Mouse (Mus musculus): ENCODE measurements at regions not wholly inside any gene's neighbourhood (a gene's known extent, or its start where the extent isn't known, plus 50 kb on each side); places are given as distances from the start of the nearest gene placed in this dataset.

DNA sequence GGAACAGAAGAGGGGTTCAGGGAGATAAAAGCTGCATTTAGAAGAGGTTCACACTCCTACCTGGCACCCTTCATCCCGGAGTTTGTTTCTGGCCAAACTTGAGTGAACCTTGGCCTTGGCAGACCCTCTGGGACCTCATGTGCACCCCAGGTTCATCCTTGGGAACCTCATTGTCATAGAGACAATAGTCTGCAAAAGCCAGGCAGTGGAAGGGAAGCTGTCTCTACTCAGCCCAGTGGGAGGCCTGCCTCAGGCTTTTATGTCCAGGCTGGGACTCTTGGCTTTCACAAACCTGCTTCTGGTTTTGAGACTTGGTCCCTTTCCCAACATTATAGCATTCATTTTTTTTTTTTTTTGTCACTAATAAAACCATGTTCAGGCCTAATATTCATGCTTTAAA, 80.3 kb upstream of the Ctbp2 start:
- TF ChIP-seq POLR2A (IDR thresholded peaks at IDR 0.05; ENCODE audit: insufficient read length, low read depth), result no peak
- no peak for TF ChIP-seq TCF12 (IDR thresholded peaks at IDR 0.05; ENCODE audit: insufficient read depth, poor library complexity, severe bottlenecking)
- TF ChIP-seq REST (IDR thresholded peaks at IDR 0.05; ENCODE audit: insufficient read depth, insufficient read length), result no peak
- TF ChIP-seq E2F4 (IDR thresholded peaks at IDR 0.05; ENCODE audit: insufficient read depth), result no peak
- Histone ChIP-seq H3K4me3 (no peak overlapping the region), H3K27me3 (ENCODE audit: control insufficient read depth, insufficient read depth, insufficient read length) (peaks cover 23% of the 10 kb centered on the region), H3K79me2 (ENCODE audit: control insufficient read depth, insufficient read depth) (no peaks in the 10 kb centered on the region), H3K36me3 (ENCODE audit: control insufficient read depth, insufficient read depth) (no peaks in the 10 kb centered on the region), H3K4me2 (ENCODE audit: low read depth) (no peak overlapping the region), H3ac (ENCODE audit: control insufficient read depth, insufficient read length) (no peak overlapping the region)

DNA sequence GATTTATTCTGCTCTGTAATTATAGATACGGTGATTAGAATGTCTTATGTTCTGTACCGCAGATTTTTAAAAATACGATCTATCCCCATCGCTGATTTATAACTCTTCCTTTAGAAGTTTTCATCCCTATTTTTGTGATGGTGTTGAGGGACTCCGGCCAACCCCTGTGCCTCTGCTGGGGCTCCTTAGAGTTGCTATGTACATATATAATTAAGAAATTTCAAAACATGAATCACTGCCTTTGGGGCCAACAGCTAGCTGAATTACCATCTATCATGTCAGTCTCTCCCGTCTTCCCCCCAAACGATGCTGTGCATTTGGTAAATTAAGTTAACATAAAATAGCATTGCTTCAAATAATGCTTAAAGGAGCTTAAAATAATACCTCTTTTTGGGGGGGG, 79.8 kb upstream of the Ctbp2 start:
- TF ChIP-seq CEBPB (IDR thresholded peaks at IDR 0.05; ENCODE audit: insufficient read depth, poor library complexity, severe bottlenecking), result no peak
- no peak for TF ChIP-seq MYOD1 (IDR thresholded peaks at IDR 0.05; ENCODE audit: control insufficient read depth in 1 of 3, insufficient read length in 2 of 3, low read depth in 2 of 3)
- TF ChIP-seq POLR2AphosphoS2 (IDR thresholded peaks at IDR 0.05; ENCODE audit: insufficient read length, low read depth), result no peak
- TF ChIP-seq TCF12 (IDR thresholded peaks at IDR 0.05; ENCODE audit: insufficient read depth, poor library complexity, severe bottlenecking), result no peak
- TF ChIP-seq MYOG (IDR thresholded peaks at IDR 0.05; ENCODE audit: control insufficient read depth in 1 of 3, insufficient read depth in 1 of 3, insufficient read length in 2 of 3, low read depth in 2 of 3), result no peak
- no peak for TF ChIP-seq SRF (IDR thresholded peaks at IDR 0.05; ENCODE audit: control insufficient read depth, insufficient read length, low read depth)
- TF ChIP-seq MAX (IDR thresholded peaks at IDR 0.05; ENCODE audit: low read depth), result no peak
- no peak for TF ChIP-seq E2F4 (IDR thresholded peaks at IDR 0.05; ENCODE audit: insufficient read depth)
- no peak for TF ChIP-seq USF1 (IDR thresholded peaks at IDR 0.05; ENCODE audit: low read depth)
- TF ChIP-seq POLR2A (IDR thresholded peaks at IDR 0.05; ENCODE audit: insufficient read length, low read depth), result no peak
- no peak for TF ChIP-seq TCF3 (IDR thresholded peaks at IDR 0.05; ENCODE audit: insufficient read length, low read depth)
- no peak for TF ChIP-seq REST (IDR thresholded peaks at IDR 0.05; ENCODE audit: insufficient read depth, insufficient read length)
- H3K4me2 ChIP-seq (ENCODE audit: low read depth), result no peak overlapping the region
- no peak overlapping the region for H3K4me3 ChIP-seq
- no peaks in the 10 kb centered on the region for H3K79me2 ChIP-seq (ENCODE audit: control insufficient read depth, insufficient read depth)
- no peak overlapping the region for H3ac ChIP-seq (ENCODE audit: control insufficient read depth, insufficient read length)
- H3K27me3 ChIP-seq (ENCODE audit: control insufficient read depth, insufficient read depth, insufficient read length), result peaks cover 25% of the 10 kb centered on the region
- H3K36me3 ChIP-seq (ENCODE audit: control insufficient read depth, insufficient read depth), result no peaks in the 10 kb centered on the region

GRCm38 (mm10) chr7:133202092-133202880, 78.1 kb upstream of the Ctbp2 start:
- no peak overlapping the region for H3ac ChIP-seq (ENCODE audit: control insufficient read depth, insufficient read length)
- H3K4me2 ChIP-seq (ENCODE audit: low read depth), result no peak overlapping the region
- TF ChIP-seq E2F4 (IDR thresholded peaks at IDR 0.05; ENCODE audit: insufficient read depth) (no peak), MYOD1 (IDR thresholded peaks at IDR 0.05; ENCODE audit: control insufficient read depth in 1 of 3, insufficient read length in 2 of 3, low read depth in 2 of 3) (no peak)
- H3K4me3 ChIP-seq, result no peak overlapping the region
- H3K79me2 ChIP-seq (ENCODE audit: control insufficient read depth, insufficient read depth), result no peaks in the 10 kb centered on the region
- peaks cover 31% of the 10 kb centered on the region for H3K27me3 ChIP-seq (ENCODE audit: control insufficient read depth, insufficient read depth, insufficient read length)
- H3K36me3 ChIP-seq (ENCODE audit: control insufficient read depth, insufficient read depth), result no peaks in the 10 kb centered on the region

- Histone ChIP-seq H3K4me3 (no peak overlapping the region), H3ac (ENCODE audit: control insufficient read depth, insufficient read length) (no peak overlapping the region), H3K36me3 (ENCODE audit: control insufficient read depth, insufficient read depth) (no peaks in the 10 kb centered on the region), H3K27me3 (ENCODE audit: control insufficient read depth, insufficient read depth, insufficient read length) (peaks cover 38% of the 10 kb centered on the region), H3K4me2 (ENCODE audit: low read depth) (no peak overlapping the region), H3K79me2 (ENCODE audit: control insufficient read depth, insufficient read depth) (no peaks in the 10 kb centered on the region)
- TF ChIP-seq POLR2A (IDR thresholded peaks at IDR 0.05; ENCODE audit: insufficient read length, low read depth), result no peak
Measured at GRCm38 (mm10) chr7:133199046-133199445, 74.9 kb upstream of the Ctbp2 start.

DNA sequence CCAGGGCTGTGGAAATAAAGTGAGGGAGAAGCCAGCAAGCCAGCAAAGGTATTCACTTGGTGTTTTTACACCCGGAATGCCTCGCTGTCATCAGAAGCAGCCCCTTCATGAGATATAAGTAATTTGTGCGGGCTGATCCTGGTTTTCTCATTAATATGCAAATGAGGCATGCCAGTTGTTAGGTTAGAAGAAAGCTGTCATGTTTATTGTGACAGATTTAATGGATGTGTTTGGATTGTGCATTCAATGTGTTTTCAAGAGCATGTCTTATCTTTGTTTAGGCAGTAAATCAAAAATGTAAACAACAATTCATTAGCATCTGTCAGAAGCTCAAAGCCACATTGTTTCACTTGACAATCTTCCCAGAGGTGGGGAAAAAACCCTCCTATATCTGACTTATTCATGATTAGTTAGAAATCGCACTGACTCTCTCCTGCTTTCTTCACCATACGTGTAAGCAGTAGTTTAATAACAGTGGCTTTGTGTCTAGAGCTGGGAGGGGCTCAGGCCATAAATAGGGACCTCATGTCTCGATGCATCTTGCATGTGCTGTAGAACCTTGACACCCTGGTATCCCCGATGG, 65.8 kb upstream of the Ctbp2 start:
- Histone ChIP-seq H3K4me2 (ENCODE audit: low read depth) (no peak overlapping the region), H3ac (ENCODE audit: control insufficient read depth, insufficient read length) (no peak overlapping the region), H3K27me3 (ENCODE audit: control insufficient read depth, insufficient read depth, insufficient read length) (peaks cover 20% of the 10 kb centered on the region), H3K79me2 (ENCODE audit: control insufficient read depth, insufficient read depth) (no peaks in the 10 kb centered on the region), H3K36me3 (ENCODE audit: control insufficient read depth, insufficient read depth) (no peaks in the 10 kb centered on the region), H3K4me3 (no peak overlapping the region)
- TF ChIP-seq MYOG (IDR thresholded peaks at IDR 0.05; ENCODE audit: control insufficient read depth in 1 of 3, insufficient read depth in 1 of 3, insufficient read length in 2 of 3, low read depth in 2 of 3) (no peak), USF1 (IDR thresholded peaks at IDR 0.05; ENCODE audit: low read depth) (no peak), TCF12 (IDR thresholded peaks at IDR 0.05; ENCODE audit: insufficient read depth, poor library complexity, severe bottlenecking) (no peak), REST (IDR thresholded peaks at IDR 0.05; ENCODE audit: insufficient read depth, insufficient read length) (no peak), E2F4 (IDR thresholded peaks at IDR 0.05; ENCODE audit: insufficient read depth) (no peak), SRF (IDR thresholded peaks at IDR 0.05; ENCODE audit: control insufficient read depth, insufficient read length, low read depth) (no peak), POLR2A (IDR thresholded peaks at IDR 0.05; ENCODE audit: insufficient read length, low read depth) (no peak), CEBPB (IDR thresholded peaks at IDR 0.05; ENCODE audit: insufficient read depth, poor library complexity, severe bottlenecking) (no peak), POLR2AphosphoS2 (IDR thresholded peaks at IDR 0.05; ENCODE audit: insufficient read length, low read depth) (no peak)
